Mouse (Mus musculus): ENCODE results near the gene Evi2a. TPM values are rescaled to one million over a fixed set of nuclear protein-coding genes. Genes with fewer than 3 reads are reported as not detected.
A peak's percentile ranks its signal among the peaks of the same experiment; 100 is the strongest.

Evi2a gene
- polyA plus RNA-seq (2015; fragmentation: Nextera tagmentation; extraction: Ambion mirVana) = 2.6 and 2.7 TPM in 2 replicates

DNA sequence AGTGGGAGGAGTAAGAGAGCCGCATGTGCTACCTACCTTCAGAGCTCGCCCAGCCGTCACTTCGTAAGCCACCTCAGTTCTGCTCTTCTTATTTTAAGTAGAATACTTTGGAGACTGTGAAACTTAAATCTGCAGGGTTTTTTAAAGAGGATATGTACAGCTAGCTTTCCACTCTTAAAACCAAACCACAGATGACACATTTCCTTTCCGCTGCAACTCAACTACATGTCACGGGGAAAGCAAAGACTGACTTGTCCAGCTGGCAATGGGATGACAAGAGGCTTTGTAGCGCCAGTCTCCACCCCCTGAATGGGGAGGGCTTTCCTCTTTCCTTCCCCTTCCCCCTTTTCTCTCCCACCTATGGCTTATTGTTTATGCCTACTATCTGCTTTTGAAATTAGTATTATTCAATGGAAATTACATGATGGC lies at the start of gene Evi2a, which contains the start of gene Evi2:
Evi2a (minus strand) TSS at position 277 of the 429 bp plus-strand sequence.
Evi2 (minus strand) TSS at position 257 of the 429 bp plus-strand sequence.
- Histone ChIP-seq H3K4me1 (peaks cover 6% of the 10 kb centered on the region; the same call in 1 of the 2 replicates), H3K9ac (no peak within 1 kb of the TSS), H3K27me3 (no peaks in the 10 kb centered on the region), H3K4me3 (no peak within 1 kb of the TSS), H3K4me2 (no peak within 1 kb of the TSS), H3K9me3 (replicated peaks) (no peaks in the 10 kb centered on the region), H3K27ac (no peak within 1 kb of the TSS), H3K36me3 (ENCODE audit: poor library complexity, severe bottlenecking) (peaks cover 18% of the 10 kb centered on the region)
- 82% methylated on average over 7 of the region's 7 CpGs for WGBS
- ATAC-seq = no peak

DNA sequence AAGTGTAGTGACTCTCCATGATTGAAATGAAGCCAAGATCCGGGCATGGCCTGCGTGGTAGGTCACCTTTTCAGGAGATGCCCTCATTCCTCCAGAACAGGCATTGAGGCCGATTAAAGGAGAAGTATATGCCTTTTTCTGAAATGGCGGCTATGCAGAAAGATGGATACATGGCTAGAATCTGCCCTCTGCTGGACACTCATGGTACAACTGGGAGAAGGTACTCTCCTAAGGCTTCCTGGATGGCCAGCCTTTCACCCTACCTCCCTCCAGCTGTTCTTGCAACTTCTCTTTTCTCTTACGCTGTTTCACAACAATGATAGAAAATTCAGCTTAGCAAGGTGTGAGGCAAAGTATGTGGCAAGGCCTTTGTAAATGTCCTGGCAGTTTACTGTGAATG lies 47.3 kb upstream of the Evi2a start:
- 49% methylated on average over 5 of the region's 5 CpGs for WGBS
- Histone ChIP-seq H3K9me3 (replicated peaks) (no peaks in the 10 kb centered on the region), H3K4me1 (no peaks in the 10 kb centered on the region), H3K27ac (no peak overlapping the region), H3K4me2 (no peak overlapping the region), H3K27me3 (no peaks in the 10 kb centered on the region), H3K9ac (no peak overlapping the region), H3K4me3 (no peak overlapping the region), H3K36me3 (ENCODE audit: poor library complexity, severe bottlenecking) (peaks cover 52% of the 10 kb centered on the region)
- ATAC-seq = 0 out of 2 replicates have a peak, but pooled peaks have one; percentile 24

DNA sequence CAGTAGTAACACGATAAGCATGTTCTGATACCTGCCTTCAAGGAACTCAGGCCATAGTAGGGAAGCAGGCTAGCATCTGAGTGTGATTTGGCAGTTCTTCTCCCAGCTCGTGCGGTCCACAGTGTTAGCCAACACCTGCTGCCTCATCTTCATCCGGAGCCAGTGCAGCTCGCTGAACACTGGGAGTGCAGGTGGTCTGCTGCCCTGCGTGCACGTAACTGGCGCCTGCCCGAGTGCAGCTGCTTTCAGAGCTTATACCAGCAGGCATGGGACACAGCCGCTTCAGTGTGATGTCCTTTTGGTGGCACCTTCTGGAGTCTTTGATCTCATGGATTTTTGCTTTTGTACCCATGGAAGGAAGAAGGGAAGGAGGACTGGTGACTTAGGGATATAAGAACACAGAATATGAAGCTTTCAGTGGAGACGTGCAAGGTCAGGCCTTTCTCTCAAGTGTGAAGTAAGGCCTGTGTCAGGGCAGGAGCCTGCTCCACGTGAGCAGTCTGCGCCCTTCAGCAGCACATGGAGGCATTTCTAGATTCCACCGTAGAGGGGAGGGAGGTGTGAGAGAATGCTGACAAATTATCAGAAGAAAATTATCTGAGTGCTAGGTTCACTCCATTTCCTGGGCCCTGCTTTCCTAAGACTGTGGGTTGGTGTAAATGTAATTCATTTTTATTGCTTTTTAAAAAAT lies 45.1 kb upstream of the Evi2a start:
- no peak for ATAC-seq
- no peaks in the 10 kb centered on the region for H3K9me3 ChIP-seq (replicated peaks)
- H3K4me2 ChIP-seq = no peak overlapping the region
- no peak overlapping the region for H3K27ac ChIP-seq
- H3K4me1 ChIP-seq = no peaks in the 10 kb centered on the region
- H3K4me3 ChIP-seq = no peak overlapping the region
- H3K36me3 ChIP-seq (ENCODE audit: poor library complexity, severe bottlenecking) = peaks cover 65% of the 10 kb centered on the region
- 88% methylated on average over 14 of the region's 14 CpGs for WGBS
- no peaks in the 10 kb centered on the region for H3K27me3 ChIP-seq
- H3K9ac ChIP-seq = no peak overlapping the region

DNA sequence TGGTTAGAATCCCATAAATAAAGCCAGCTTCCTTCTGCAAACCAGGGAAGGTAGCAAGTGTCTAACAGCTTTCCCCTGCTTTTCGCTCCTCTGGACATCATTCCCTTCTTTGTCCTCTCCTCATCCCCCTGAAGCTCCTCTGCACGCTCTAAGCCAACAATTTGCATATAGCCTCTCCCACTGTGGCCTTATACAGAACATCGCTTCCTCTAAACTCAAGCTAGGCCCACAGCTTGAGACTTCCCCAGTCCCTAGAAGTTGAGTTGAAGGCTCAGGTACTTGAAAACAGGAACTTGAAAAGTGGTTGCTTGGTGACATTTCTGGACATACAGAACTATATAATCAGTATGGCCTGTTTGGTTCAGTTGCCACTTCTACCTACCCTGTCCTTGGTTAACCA lies 43.4 kb upstream of the Evi2a start:
- Histone ChIP-seq H3K9ac (no peak overlapping the region), H3K27ac (no peak overlapping the region), H3K9me3 (replicated peaks) (no peaks in the 10 kb centered on the region), H3K4me2 (no peak overlapping the region), H3K27me3 (no peaks in the 10 kb centered on the region), H3K4me3 (no peak overlapping the region), H3K4me1 (no peaks in the 10 kb centered on the region), H3K36me3 (ENCODE audit: poor library complexity, severe bottlenecking) (peaks cover 72% of the 10 kb centered on the region)
- ATAC-seq = no peak
- WGBS = 71% methylated on average over 3 of the region's 3 CpGs

DNA sequence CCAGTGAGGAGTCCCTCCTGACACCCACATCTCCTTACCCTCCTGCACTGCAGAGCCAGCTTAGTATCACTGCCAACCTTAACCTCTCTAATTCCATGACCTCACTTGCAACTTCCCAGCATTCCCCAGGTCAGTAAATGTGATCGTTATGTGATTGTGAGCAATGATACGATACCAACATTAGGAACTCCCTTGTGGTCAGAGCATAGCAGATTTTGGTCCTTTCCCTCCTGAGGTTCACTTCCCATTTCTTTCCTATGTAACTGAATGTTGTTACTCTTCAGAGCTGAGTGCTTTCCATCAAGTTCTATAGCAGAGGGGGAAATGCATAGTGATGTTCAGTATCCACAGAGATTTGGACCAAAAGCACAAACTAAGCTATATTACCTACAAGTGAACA lies 39.9 kb upstream of the Evi2a start:
- H3K36me3 ChIP-seq (ENCODE audit: poor library complexity, severe bottlenecking) = peaks cover 88% of the 10 kb centered on the region
- no peaks in the 10 kb centered on the region for H3K4me1 ChIP-seq
- H3K4me3 ChIP-seq = no peak overlapping the region
- ATAC-seq = no peak
- H3K27ac ChIP-seq = no peak overlapping the region
- H3K9me3 ChIP-seq (replicated peaks) = no peaks in the 10 kb centered on the region
- H3K4me2 ChIP-seq = no peak overlapping the region
- 92% methylated on average over 2 of the region's 2 CpGs for WGBS
- H3K9ac ChIP-seq = no peak overlapping the region
- no peaks in the 10 kb centered on the region for H3K27me3 ChIP-seq

DNA sequence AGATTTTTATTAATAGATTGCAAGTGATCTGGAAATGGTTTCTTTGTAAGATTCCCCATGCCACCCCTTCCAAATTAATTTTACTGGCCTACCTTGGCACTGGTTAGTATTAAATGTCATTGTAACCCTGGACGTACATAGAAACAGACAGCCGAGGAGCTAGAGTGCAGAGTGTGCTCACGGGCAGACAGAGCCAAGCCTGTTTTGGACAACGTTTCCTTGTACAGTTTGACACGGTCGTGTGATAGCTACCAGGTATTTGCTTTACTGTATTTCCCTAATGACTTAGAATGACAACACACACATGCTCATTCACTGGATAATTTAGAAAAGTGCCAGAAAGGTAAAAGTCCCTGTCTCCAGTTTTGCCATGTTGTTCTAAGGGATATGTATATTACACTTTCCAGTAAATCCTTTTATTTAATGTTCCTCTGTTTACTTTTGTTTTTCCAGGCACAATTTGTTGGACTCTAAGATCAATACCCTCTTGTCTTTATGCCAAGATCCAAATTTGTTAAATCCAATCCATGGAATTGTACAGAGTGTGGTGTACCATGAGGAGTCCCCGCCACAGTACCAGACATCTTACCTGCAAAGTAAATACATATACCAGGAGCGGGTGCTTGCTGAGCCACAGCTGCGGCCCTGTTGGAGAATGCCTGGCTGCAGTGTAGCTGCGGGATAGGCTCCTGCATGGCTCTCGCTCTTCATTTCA lies 37.9 kb upstream of the Evi2a start:
- Histone ChIP-seq H3K9me3 (replicated peaks) (no peaks in the 10 kb centered on the region), H3K4me3 (no peak overlapping the region), H3K9ac (no peak overlapping the region), H3K4me1 (no peaks in the 10 kb centered on the region), H3K27me3 (no peaks in the 10 kb centered on the region), H3K27ac (no peak overlapping the region), H3K36me3 (ENCODE audit: poor library complexity, severe bottlenecking) (peaks cover 84% of the 10 kb centered on the region), H3K4me2 (no peak overlapping the region)
- no peak for ATAC-seq
- WGBS = 94% methylated on average over 11 of the region's 11 CpGs

DNA sequence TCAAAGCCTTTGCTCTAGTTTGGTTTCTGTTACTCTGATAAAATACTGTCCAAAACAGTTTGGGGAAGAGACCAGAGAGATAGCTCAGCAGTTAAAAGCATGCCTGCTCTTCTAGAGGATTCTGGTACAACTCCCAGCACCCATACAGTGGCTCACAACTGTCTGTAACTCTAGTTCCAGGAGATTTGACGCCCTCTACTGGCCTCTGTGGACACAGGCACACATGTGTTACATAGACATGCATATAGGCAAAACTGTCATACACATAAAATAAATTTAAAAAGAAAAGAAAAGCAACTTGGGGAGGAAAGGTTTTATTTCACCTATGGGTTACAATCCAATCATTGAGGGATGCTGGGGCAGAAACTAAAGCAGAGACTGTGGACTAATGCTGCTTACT lies 36.5 kb upstream of the Evi2a start:
- WGBS = 84% methylated on average over 1 of the region's 1 CpGs
- Histone ChIP-seq H3K27me3 (no peaks in the 10 kb centered on the region), H3K36me3 (ENCODE audit: poor library complexity, severe bottlenecking) (peaks cover 88% of the 10 kb centered on the region), H3K4me1 (no peaks in the 10 kb centered on the region), H3K4me2 (no peak overlapping the region), H3K9ac (no peak overlapping the region), H3K9me3 (replicated peaks) (no peaks in the 10 kb centered on the region), H3K4me3 (no peak overlapping the region), H3K27ac (no peak overlapping the region)
- ATAC-seq = no peak

DNA sequence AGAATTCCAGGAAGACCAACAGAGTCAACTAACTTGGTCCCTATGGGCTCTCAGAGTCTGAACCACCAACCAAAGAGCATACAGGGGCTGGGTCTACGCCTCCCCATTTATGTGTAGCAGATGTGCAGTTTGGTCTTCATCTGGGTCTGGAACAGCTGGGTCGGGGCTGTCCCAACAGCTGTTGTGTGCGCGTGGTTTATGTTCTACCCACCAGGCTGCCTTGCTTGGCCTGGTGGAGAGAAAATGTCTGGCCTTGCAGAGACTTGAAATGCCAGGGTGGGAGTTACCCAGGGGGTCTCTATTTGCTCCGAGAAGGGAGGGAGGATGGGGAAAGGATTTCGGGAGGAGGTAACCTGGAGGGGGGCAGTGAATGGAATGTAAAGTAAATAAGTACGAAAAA lies 33.1 kb upstream of the Evi2a start:
- 91% methylated on average over 7 of the region's 7 CpGs for WGBS
- H3K9ac ChIP-seq = no peak overlapping the region
- ATAC-seq = no peak
- no peak overlapping the region for H3K4me3 ChIP-seq
- no peaks in the 10 kb centered on the region for H3K9me3 ChIP-seq (replicated peaks)
- no peaks in the 10 kb centered on the region for H3K27me3 ChIP-seq
- H3K4me1 ChIP-seq = no peaks in the 10 kb centered on the region
- H3K36me3 ChIP-seq (ENCODE audit: poor library complexity, severe bottlenecking) = peaks cover 88% of the 10 kb centered on the region
- H3K27ac ChIP-seq = no peak overlapping the region
- no peak overlapping the region for H3K4me2 ChIP-seq

DNA sequence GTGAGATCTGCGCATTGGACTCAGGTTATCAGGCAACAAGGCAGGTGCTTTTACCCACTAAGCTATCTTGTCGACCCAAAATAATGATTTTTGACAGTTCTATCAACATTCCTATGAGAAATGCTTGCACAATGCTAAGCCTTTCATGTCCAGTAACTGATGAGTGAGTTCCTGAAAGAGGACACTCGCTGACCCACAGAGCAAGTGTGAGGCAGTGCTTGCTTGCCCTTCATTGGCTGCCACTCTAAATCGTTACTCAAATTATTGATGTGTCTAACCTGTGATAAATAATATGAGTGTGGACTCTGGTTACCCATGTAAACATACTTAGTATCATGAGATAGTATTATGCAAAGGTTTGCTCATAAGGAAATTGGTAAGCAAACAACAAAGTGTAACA lies 30.1 kb upstream of the Evi2a start:
- Histone ChIP-seq H3K9me3 (replicated peaks) (no peaks in the 10 kb centered on the region), H3K36me3 (ENCODE audit: poor library complexity, severe bottlenecking) (peaks cover 83% of the 10 kb centered on the region), H3K27me3 (no peaks in the 10 kb centered on the region), H3K27ac (no peak overlapping the region), H3K4me2 (no peak overlapping the region), H3K9ac (no peak overlapping the region), H3K4me3 (no peak overlapping the region), H3K4me1 (no peaks in the 10 kb centered on the region)
- no peak for ATAC-seq
- WGBS = 94% methylated on average over 4 of the region's 4 CpGs

DNA sequence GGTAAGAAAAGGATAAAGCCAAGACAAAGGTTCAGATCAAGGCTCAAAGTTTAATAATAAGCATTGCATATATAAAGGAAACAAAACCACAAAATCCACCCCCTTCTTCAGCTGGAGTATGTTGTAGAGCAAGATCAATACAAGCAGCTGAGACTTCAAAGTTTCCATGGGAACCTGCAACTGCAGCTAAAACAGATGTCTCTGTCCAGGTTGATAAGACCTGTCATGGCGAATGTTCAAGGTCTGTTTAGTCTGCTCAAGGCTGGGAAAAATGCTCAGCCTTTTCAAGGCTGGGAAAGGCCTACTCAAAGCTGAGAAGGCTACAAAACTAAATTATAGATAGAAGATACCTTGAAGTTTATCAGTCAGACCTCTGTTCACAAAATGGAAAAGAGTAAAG lies 22.2 kb upstream of the Evi2a start:
- no peaks in the 10 kb centered on the region for H3K9me3 ChIP-seq (replicated peaks)
- WGBS = 91% methylated on average over 1 of the region's 1 CpGs

DNA sequence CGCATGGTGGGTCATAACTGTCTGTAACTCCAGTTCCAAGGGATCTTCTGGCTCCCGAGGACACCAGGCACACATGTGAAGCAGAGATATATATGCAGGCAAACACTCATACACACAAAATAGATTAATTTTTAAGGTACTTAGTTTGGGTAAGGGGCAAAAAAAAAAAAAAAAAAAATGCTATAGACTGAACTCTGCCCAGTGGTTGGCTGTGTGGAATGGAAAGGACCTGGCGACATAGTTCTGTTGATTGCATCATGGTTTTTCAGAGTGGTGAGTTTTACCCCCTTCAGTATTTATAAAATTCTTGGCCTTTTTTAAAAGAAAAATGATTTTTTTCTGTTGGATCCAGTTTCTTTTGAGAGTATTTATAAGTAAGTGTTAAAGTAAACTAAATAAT lies 5.9 kb upstream of the Evi2a start:
- no peak for ATAC-seq

More for the DNA sequence above, 22.2 kb upstream of the Evi2a start:
- H3K9ac ChIP-seq = no peak overlapping the region
- H3K27me3 ChIP-seq = no peaks in the 10 kb centered on the region
- H3K27ac ChIP-seq = no peak overlapping the region
- no peak overlapping the region for H3K4me3 ChIP-seq
- H3K4me1 ChIP-seq = no peaks in the 10 kb centered on the region
- peaks cover 86% of the 10 kb centered on the region for H3K36me3 ChIP-seq (ENCODE audit: poor library complexity, severe bottlenecking)
- no peak for ATAC-seq
- H3K4me2 ChIP-seq = no peak overlapping the region

DNA sequence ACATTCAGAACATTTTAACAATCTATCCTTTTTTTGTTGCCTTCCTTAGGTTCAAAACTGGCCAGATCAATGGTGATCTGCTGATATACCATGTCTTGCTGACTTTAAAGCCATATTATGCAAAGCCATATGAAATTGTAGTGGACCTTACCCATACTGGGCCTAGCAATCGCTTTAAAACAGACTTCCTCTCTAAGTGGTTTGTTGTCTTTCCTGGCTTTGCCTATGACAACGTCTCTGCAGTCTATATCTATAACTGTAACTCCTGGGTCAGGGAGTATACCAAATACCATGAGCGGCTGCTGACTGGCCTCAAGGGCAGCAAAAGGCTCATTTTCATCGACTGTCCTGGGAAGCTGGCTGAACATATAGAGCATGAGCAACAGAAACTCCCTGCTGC lies 5.1 kb upstream of the Evi2a start:
- H3K4me2 ChIP-seq = no peak overlapping the region
- peaks cover 37% of the 10 kb centered on the region for H3K36me3 ChIP-seq (ENCODE audit: poor library complexity, severe bottlenecking)
- no peaks in the 10 kb centered on the region for H3K9me3 ChIP-seq (replicated peaks)
- no peak overlapping the region for H3K4me3 ChIP-seq
- no peak overlapping the region for H3K9ac ChIP-seq
- H3K27me3 ChIP-seq = no peaks in the 10 kb centered on the region
- no peak for ATAC-seq
- WGBS = 87% methylated on average over 4 of the region's 4 CpGs
- H3K27ac ChIP-seq = no peak overlapping the region
- peaks cover 6% of the 10 kb centered on the region; the same call in 1 of the 2 replicates for H3K4me1 ChIP-seq

More for the DNA sequence above, 5.9 kb upstream of the Evi2a start:
- H3K36me3 ChIP-seq (ENCODE audit: poor library complexity, severe bottlenecking) = peaks cover 42% of the 10 kb centered on the region
- H3K9me3 ChIP-seq (replicated peaks) = no peaks in the 10 kb centered on the region
- H3K4me2 ChIP-seq = no peak overlapping the region
- no peaks in the 10 kb centered on the region for H3K27me3 ChIP-seq
- peaks cover 6% of the 10 kb centered on the region; the same call in 1 of the 2 replicates for H3K4me1 ChIP-seq
- H3K27ac ChIP-seq = no peak overlapping the region
- H3K9ac ChIP-seq = no peak overlapping the region
- 97% methylated on average over 3 of the region's 3 CpGs for WGBS
- no peak overlapping the region for H3K4me3 ChIP-seq
